Mouse (Mus musculus): ENCODE measurements around the gene Flvcr2. TPM values are rescaled to one million over a fixed set of nuclear protein-coding genes. Genes with fewer than 3 reads are reported as not detected.
A peak's percentile ranks its signal among the peaks of the same experiment; 100 is the strongest.

Flvcr2 gene
- total and polyA plus RNA-seq, 2 experiments from 2014 or later: 4.2 to 5.5 TPM

GRCm38 (mm10) chr12:85746696-85747219 is 419 bp downstream of the Flvcr2 start:
- no peak for TF ChIP-seq CTCF (IDR thresholded peaks at IDR 0.05)
- no peak for DNase-seq (ENCODE audit: low spot score)
- WGBS: 22% methylated on average over 21 of the region's 21 CpGs
- Histone ChIP-seq H3K27ac (ENCODE audit: low read depth, low read length) (no peak overlapping the region), H3K9ac (replicated peaks; ENCODE audit: low read length, poor library complexity, severe bottlenecking) (no peak overlapping the region), H3K4me2 (ENCODE audit: low read depth, low read length, poor library complexity, severe bottlenecking) (peak overlapping the region; percentile 83), H3K4me3 (ENCODE audit: low read depth, low read length) (peak overlapping the region; percentile 40), H3K4me1 (ENCODE audit: insufficient read depth, low read length) (no peaks in the 10 kb centered on the region; the same call in 1 of the 2 replicates), H3K9me3 (ENCODE audit: low read length) (no peaks in the 10 kb centered on the region), H3K27me3 (ENCODE audit: insufficient read depth, low read length) (peaks cover 14% of the 10 kb centered on the region), H3K36me3 (ENCODE audit: insufficient read depth, low read length) (no peaks in the 10 kb centered on the region)
- ATAC-seq (ENCODE audit: low FRiP score): no peak

GRCm38 (mm10) chr12:85747343-85747742 is 1.0 kb downstream of the Flvcr2 start:
- Histone ChIP-seq H3K36me3 (ENCODE audit: insufficient read depth, low read length) (no peaks in the 10 kb centered on the region), H3K4me3 (ENCODE audit: low read depth, low read length) (peak overlapping the region; percentile 40), H3K27me3 (ENCODE audit: insufficient read depth, low read length) (peaks cover 14% of the 10 kb centered on the region), H3K9me3 (ENCODE audit: low read length) (no peaks in the 10 kb centered on the region), H3K4me2 (ENCODE audit: low read depth, low read length, poor library complexity, severe bottlenecking) (peak overlapping the region; percentile 83; the same call in 1 of the 2 replicates), H3K27ac (ENCODE audit: low read depth, low read length) (no peak overlapping the region), H3K9ac (replicated peaks; ENCODE audit: low read length, poor library complexity, severe bottlenecking) (no peak overlapping the region), H3K4me1 (ENCODE audit: insufficient read depth, low read length) (no peaks in the 10 kb centered on the region; the same call in 1 of the 2 replicates)
- DNase-seq (ENCODE audit: low spot score) (no peak), ATAC-seq (ENCODE audit: low FRiP score) (no peak)
- 90% methylated on average over 10 of the region's 10 CpGs for WGBS
- no peak for TF ChIP-seq CTCF (IDR thresholded peaks at IDR 0.05)

- Histone ChIP-seq H3K36me3 (ENCODE audit: insufficient read depth, low read length) (no peaks in the 10 kb centered on the region), H3K9me3 (ENCODE audit: low read length) (no peaks in the 10 kb centered on the region), H3K4me3 (ENCODE audit: low read depth, low read length) (no peak overlapping the region), H3K4me1 (ENCODE audit: insufficient read depth, low read length) (no peaks in the 10 kb centered on the region; the same call in 1 of the 2 replicates), H3K27ac (ENCODE audit: low read depth, low read length) (no peak overlapping the region), H3K27me3 (ENCODE audit: insufficient read depth, low read length) (peaks cover 14% of the 10 kb centered on the region), H3K9ac (replicated peaks; ENCODE audit: low read length, poor library complexity, severe bottlenecking) (no peak overlapping the region), H3K4me2 (ENCODE audit: low read depth, low read length, poor library complexity, severe bottlenecking) (no peak overlapping the region)
- WGBS: 89% methylated on average over 9 of the region's 9 CpGs
- no peak for DNase-seq (ENCODE audit: low spot score)
- no peak for TF ChIP-seq CTCF (IDR thresholded peaks at IDR 0.05)
- no peak for ATAC-seq (ENCODE audit: low FRiP score)
Observed at GRCm38 (mm10) chr12:85749861-85750260, 3.5 kb downstream of the Flvcr2 start.

GRCm38 (mm10) chr12:85752116-85752515 is 5.8 kb downstream of the Flvcr2 start:
- Histone ChIP-seq H3K4me2 (ENCODE audit: low read depth, low read length, poor library complexity, severe bottlenecking) (no peak overlapping the region), H3K36me3 (ENCODE audit: insufficient read depth, low read length) (no peaks in the 10 kb centered on the region), H3K9me3 (ENCODE audit: low read length) (no peaks in the 10 kb centered on the region), H3K4me3 (ENCODE audit: low read depth, low read length) (no peak overlapping the region), H3K9ac (replicated peaks; ENCODE audit: low read length, poor library complexity, severe bottlenecking) (no peak overlapping the region), H3K4me1 (ENCODE audit: insufficient read depth, low read length) (no peaks in the 10 kb centered on the region), H3K27ac (ENCODE audit: low read depth, low read length) (no peak overlapping the region), H3K27me3 (ENCODE audit: insufficient read depth, low read length) (peaks cover 4% of the 10 kb centered on the region; the same call in 1 of the 2 replicates)
- DNase-seq (ENCODE audit: low spot score): no peak
- ATAC-seq (ENCODE audit: low FRiP score): no peak
- WGBS: 91% methylated on average over 6 of the region's 6 CpGs
- no peak for TF ChIP-seq CTCF (IDR thresholded peaks at IDR 0.05)

- Histone ChIP-seq H3K27ac (ENCODE audit: low read depth, low read length) (no peak overlapping the region), H3K27me3 (ENCODE audit: insufficient read depth, low read length) (no peaks in the 10 kb centered on the region), H3K9ac (replicated peaks; ENCODE audit: low read length, poor library complexity, severe bottlenecking) (no peak overlapping the region), H3K4me2 (ENCODE audit: low read depth, low read length, poor library complexity, severe bottlenecking) (no peak overlapping the region), H3K4me3 (ENCODE audit: low read depth, low read length) (no peak overlapping the region), H3K4me1 (ENCODE audit: insufficient read depth, low read length) (no peaks in the 10 kb centered on the region), H3K9me3 (ENCODE audit: low read length) (no peaks in the 10 kb centered on the region), H3K36me3 (ENCODE audit: insufficient read depth, low read length) (no peaks in the 10 kb centered on the region)
- WGBS: 47% methylated on average over 2 of the region's 2 CpGs
- DNase-seq (ENCODE audit: low spot score) (no peak), ATAC-seq (ENCODE audit: low FRiP score) (no peak)
- no peak for TF ChIP-seq CTCF (IDR thresholded peaks at IDR 0.05)
Observed at GRCm38 (mm10) chr12:85753223-85753622, 6.9 kb downstream of the Flvcr2 start.

GRCm38 (mm10) chr12:85754611-85755265 is 8.4 kb downstream of the Flvcr2 start:
- WGBS: 74% methylated on average over 5 of the region's 5 CpGs
- Histone ChIP-seq H3K9me3 (ENCODE audit: low read length) (no peaks in the 10 kb centered on the region), H3K27me3 (ENCODE audit: insufficient read depth, low read length) (no peaks in the 10 kb centered on the region), H3K4me3 (ENCODE audit: low read depth, low read length) (no peak overlapping the region), H3K27ac (ENCODE audit: low read depth, low read length) (no peak overlapping the region), H3K4me1 (ENCODE audit: insufficient read depth, low read length) (no peaks in the 10 kb centered on the region), H3K9ac (replicated peaks; ENCODE audit: low read length, poor library complexity, severe bottlenecking) (no peak overlapping the region), H3K4me2 (ENCODE audit: low read depth, low read length, poor library complexity, severe bottlenecking) (no peak overlapping the region), H3K36me3 (ENCODE audit: insufficient read depth, low read length) (no peaks in the 10 kb centered on the region)
- ATAC-seq (ENCODE audit: low FRiP score): no peak
- no peak for TF ChIP-seq CTCF (IDR thresholded peaks at IDR 0.05)
- DNase-seq (ENCODE audit: low spot score): no peak
